Mouse (Mus musculus): ENCODE measurements around the gene Ptges.

Gene Ptges

DNA sequence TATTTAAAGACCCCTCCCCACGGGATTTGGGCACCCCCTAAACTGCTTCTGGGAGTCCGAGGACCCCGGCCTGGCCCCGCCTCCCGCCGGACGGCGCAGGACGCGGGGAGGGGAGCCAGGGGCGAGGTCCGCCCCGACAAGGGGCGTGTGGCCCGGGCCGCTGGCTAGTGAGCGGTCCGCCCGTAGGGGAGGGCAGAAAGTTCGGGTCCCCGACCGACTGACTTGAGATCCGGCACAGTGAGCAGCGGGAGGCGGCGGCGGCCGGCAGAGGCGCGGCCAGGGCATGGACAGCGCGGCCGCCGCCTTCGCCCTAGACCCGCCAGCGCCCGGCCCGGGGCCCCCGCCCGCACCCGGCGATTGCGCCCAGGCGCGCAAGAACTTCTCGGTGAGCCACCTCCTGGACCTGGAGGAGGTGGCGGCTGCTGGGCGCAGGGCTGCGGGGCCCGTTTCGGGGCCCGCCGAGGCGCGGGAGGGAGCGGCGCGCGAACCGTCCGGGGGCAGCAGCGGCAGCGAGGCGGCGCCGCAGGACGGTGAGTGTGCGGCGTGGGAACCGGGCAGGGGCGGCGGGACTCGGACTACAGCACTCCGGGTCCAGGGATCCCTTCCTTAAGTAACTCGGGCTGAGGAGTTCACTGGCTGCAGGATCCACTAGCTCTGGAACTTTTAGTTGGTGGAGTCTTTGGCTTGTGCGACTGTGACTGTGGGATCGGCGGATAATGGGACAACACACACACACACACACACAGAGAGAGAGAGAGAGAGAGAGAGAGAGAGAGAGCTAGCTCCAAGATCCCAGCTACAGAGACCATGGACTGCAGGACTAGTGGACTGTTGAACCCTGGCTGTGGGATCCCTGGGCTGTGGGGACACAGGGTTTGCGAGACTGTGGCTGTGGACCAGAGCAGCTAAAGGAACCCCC lies 84.3 kb downstream of the Ptges start:
- DNase-seq = no peak

DNA sequence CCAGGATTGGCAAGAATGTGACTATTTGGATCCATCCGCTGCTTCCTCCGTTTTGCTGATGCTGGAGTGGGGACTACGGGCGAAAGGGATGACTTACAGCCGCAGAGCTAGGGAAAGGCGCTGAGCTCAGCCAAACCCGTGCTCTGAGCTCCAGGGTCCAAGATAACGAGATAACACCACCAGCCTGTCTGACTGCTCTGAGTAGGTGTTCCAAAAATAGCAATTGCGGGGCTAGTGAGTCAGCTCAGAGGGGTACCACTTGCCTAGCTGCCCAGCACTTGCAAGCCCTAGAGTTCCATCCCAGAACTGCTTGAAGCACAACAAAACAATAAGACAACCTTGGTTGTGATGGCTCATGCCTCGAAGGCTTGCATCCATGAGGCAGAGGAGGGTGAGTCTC lies 87.0 kb downstream of the Ptges start:
- DNase-seq = no peak
